Mouse (Mus musculus) Muller cell, postnatal 12 days (primary cell): ENCODE results near the gene Vmn2r43.
"Not testable (repeated sequence)": the region's sequence is repeated elsewhere in the genome, so short reads cannot be mapped to it uniquely, and the experiment has no call there.

ENCODE experiments used
- DNase-seq: peaks from one replicate; pipeline ENCODE4 v3.0.0-alpha.2; 2015; ENCODE audit errors: inconsistent ontology term

Gene Vmn2r43

DNA sequence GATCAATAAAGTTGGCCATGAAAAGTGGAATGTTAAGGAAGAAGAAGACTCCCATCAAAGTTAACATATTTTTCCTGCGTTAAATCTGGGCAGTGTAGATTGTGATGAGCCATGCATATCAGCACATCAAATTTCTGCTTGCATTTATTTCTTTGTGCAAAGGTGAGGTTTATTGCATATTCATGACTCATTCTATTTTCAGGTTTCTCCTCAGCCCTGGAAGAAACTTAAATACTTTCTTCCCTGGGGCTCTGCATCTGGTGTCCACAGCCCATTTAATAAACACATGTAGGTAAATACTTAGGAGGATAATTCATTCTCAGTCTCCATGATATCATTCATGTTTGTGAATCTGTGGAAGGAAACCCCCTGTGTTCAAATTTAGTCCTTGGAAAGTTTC is at the start of gene Vmn2r43:
TSS of gene Vmn2r43 (minus strand) at position 101 of the 400 bp plus-strand sequence.
- not testable (repeated sequence) for DNase-seq

DNA sequence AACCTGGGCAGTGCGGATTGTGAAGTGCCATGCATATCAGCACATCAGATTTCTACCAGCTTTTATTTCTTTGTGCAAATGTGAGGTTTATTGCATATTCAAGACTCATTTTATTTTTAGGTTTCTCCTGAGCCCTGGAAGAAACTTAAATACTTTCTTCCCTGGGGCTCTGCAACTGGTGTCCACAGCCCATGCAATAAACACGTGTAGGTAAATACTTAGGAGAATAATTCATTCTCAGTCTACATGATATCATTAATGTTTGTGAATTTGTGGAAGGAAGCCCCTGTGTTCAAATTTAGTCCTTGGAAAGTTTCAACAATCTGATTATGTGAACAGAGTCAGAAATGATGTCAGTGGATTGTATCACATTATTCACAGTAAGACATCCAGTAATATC is 60.2 kb downstream of the Vmn2r43 start, which contains the start of gene Vmn2r42:
TSS of gene Vmn2r42 (minus strand) at position 101 of the 400 bp plus-strand sequence.
- DNase-seq, result not testable (repeated sequence)
